Mouse (Mus musculus) midbrain, embryonic 16.5 days (tissue): Measurements from ENCODE around the gene Slc13a3. TPM values are rescaled to one million over a fixed set of nuclear protein-coding genes. Genes with fewer than 3 reads are reported as not detected.

ENCODE experiments used
- ATAC-seq: fragments of 200-750 bp; cut with Nextera tagmentation; 2 replicates; pipeline ENCODE4 v1.8.0; 2017; ENCODE audit warnings: moderate TSS enrichment
- H3K27ac ChIP-seq: fragments of 300-500 bp; sonication (generic); 2 replicates; pipeline ENCODE4 v1.5.1; 2014; ENCODE audit warnings: mild to moderate bottlenecking, low read length, mixed read lengths
- H3K27me3 ChIP-seq: fragments of 300-500 bp; sonication (generic); 2 replicates; pipeline ENCODE4 v1.6.1; 2014; ENCODE audit warnings: low read depth, low read length, mixed read lengths; ENCODE audit not compliant: control insufficient read depth, insufficient read depth
- H3K36me3 ChIP-seq: fragments of 300-500 bp; sonication (generic); 2 replicates; pipeline ENCODE4 v1.6.1; 2014; ENCODE audit warnings: mild to moderate bottlenecking, low read length, moderate library complexity, mixed read lengths; ENCODE audit not compliant: control insufficient read depth, insufficient read depth
- H3K4me1 ChIP-seq: fragments of 300-500 bp; sonication (generic); 2 replicates; pipeline ENCODE4 v1.6.1; 2014; ENCODE audit warnings: mild to moderate bottlenecking, low read length, mixed read lengths; ENCODE audit not compliant: control insufficient read depth, insufficient read depth
- H3K4me2 ChIP-seq: fragments of 300-500 bp; sonication (generic); 2 replicates; pipeline ENCODE4 v1.6.1; 2014; ENCODE audit warnings: mild to moderate bottlenecking, low read length, mixed read lengths
- H3K4me3 ChIP-seq: fragments of 300-500 bp; sonication (generic); 2 replicates; pipeline ENCODE4 v1.5.1; 2014; ENCODE audit warnings: low read depth, mild to moderate bottlenecking, low read length, moderate library complexity, mixed read lengths
- H3K9ac ChIP-seq: fragments of 300-500 bp; sonication (generic); 2 replicates; pipeline ENCODE4 v1.6.1; 2014; ENCODE audit warnings: low read depth, low read length, mixed read lengths
- H3K9me3 ChIP-seq: fragments of 300-500 bp; sonication (generic); replicated peaks from 2 replicates; pipeline ENCODE4 v1.6.1; 2014; ENCODE audit warnings: mild to moderate bottlenecking, low read length, mixed read lengths; ENCODE audit not compliant: control insufficient read depth, poor library complexity, severe bottlenecking
- WGBS: fragments of 180-500 bp; shearing (Covaris S2); extraction: QIAGEN DNeasy Blood & Tissue Kit; methylation state at CpG from one replicate; pipeline ENCODE4 v1.1.7; 2014; 5-methylcytosine and 5-hydroxymethylcytosine counted together
- polyA plus RNA-seq: library from polyadenylated mRNA; unstranded; fragments of >200 nt; fragmentation: Nextera tagmentation; extraction: Ambion mirVana; gene quantifications from 2 replicates; pipeline ENCODE4 v1.2.1, GENCODE M21; 2015

Gene Slc13a3
- polyA plus RNA-seq, 1 experiment from 2014 or later: 10.6 TPM

- Histone ChIP-seq H3K4me1 (no peaks in the 10 kb centered on the region), H3K9ac (no peak overlapping the region), H3K4me3 (no peak overlapping the region), H3K36me3 (no peaks in the 10 kb centered on the region), H3K27ac (no peak overlapping the region), H3K9me3 (no peaks in the 10 kb centered on the region), H3K4me2 (no peak overlapping the region), H3K27me3 (no peaks in the 10 kb centered on the region)
- ATAC-seq: no peak
- WGBS: 80% methylated on average over 7 of the region's 7 CpGs
Observed at GRCm38 (mm10) chr2:165438881-165439280, 34.1 kb downstream of the Slc13a3 start.

- H3K36me3 ChIP-seq: no peaks in the 10 kb centered on the region
- H3K4me2 ChIP-seq: no peak overlapping the region
- no peak overlapping the region for H3K4me3 ChIP-seq
- no peak overlapping the region for H3K27ac ChIP-seq
- no peaks in the 10 kb centered on the region for H3K27me3 ChIP-seq
- no peak overlapping the region for H3K9ac ChIP-seq
- H3K9me3 ChIP-seq: no peaks in the 10 kb centered on the region
- WGBS: 54% methylated on average over 7 of the region's 7 CpGs
- H3K4me1 ChIP-seq: no peaks in the 10 kb centered on the region
- no peak for ATAC-seq
Observed at GRCm38 (mm10) chr2:165428694-165429093, 44.3 kb downstream of the Slc13a3 start.

GRCm38 (mm10) chr2:165420195-165420594 lies 52.8 kb downstream of the Slc13a3 start:
- WGBS: 30% methylated on average over 2 of the region's 2 CpGs
- H3K4me2 ChIP-seq: no peak overlapping the region

GRCm38 (mm10) chr2:165419670-165420111 lies 53.3 kb downstream of the Slc13a3 start:
- H3K4me3 ChIP-seq: no peak overlapping the region
- H3K4me1 ChIP-seq: peaks cover 13% of the 10 kb centered on the region
- ATAC-seq: peak; percentile 70

More at GRCm38 (mm10) chr2:165420195-165420594, 52.8 kb downstream of the Slc13a3 start:
- H3K4me3 ChIP-seq: no peak overlapping the region
- H3K4me1 ChIP-seq: peaks cover 11% of the 10 kb centered on the region
- no peak for ATAC-seq
- H3K27ac ChIP-seq: peak overlapping the region; percentile 78
- H3K36me3 ChIP-seq: no peaks in the 10 kb centered on the region
- no peaks in the 10 kb centered on the region for H3K27me3 ChIP-seq
- H3K9ac ChIP-seq: no peak overlapping the region
- H3K9me3 ChIP-seq: no peaks in the 10 kb centered on the region

GRCm38 (mm10) chr2:165418577-165418976 lies 54.5 kb downstream of the Slc13a3 start:
- no peak for ATAC-seq
- 83% methylated on average over 2 of the region's 2 CpGs for WGBS
- no peak overlapping the region for H3K9ac ChIP-seq
- peaks cover 20% of the 10 kb centered on the region for H3K4me1 ChIP-seq
- H3K27ac ChIP-seq: no peak overlapping the region
- no peaks in the 10 kb centered on the region for H3K27me3 ChIP-seq
- no peak overlapping the region for H3K4me2 ChIP-seq
- H3K4me3 ChIP-seq: no peak overlapping the region
- no peaks in the 10 kb centered on the region for H3K9me3 ChIP-seq
- no peaks in the 10 kb centered on the region for H3K36me3 ChIP-seq

More at GRCm38 (mm10) chr2:165419670-165420111, 53.3 kb downstream of the Slc13a3 start:
- Histone ChIP-seq H3K36me3 (no peaks in the 10 kb centered on the region), H3K9ac (no peak overlapping the region), H3K27me3 (no peaks in the 10 kb centered on the region), H3K4me2 (no peak overlapping the region), H3K9me3 (no peaks in the 10 kb centered on the region), H3K27ac (peak overlapping the region; percentile 78)
- WGBS: 41% methylated on average over 4 of the region's 4 CpGs

- Histone ChIP-seq H3K4me1 (peaks cover 20% of the 10 kb centered on the region), H3K27me3 (no peaks in the 10 kb centered on the region), H3K4me3 (no peak overlapping the region), H3K36me3 (no peaks in the 10 kb centered on the region), H3K9me3 (no peaks in the 10 kb centered on the region), H3K4me2 (no peak overlapping the region), H3K9ac (no peak overlapping the region), H3K27ac (no peak overlapping the region; the same call in 1 of the 2 replicates)
- 32% methylated on average over 7 of the region's 7 CpGs for WGBS
- peak; percentile 62; the same call in 1 of the 2 replicates for ATAC-seq
Observed at GRCm38 (mm10) chr2:165417291-165417690, 55.7 kb downstream of the Slc13a3 start.

- 63% methylated on average over 6 of the region's 6 CpGs for WGBS
- Histone ChIP-seq H3K9ac (no peak overlapping the region), H3K36me3 (no peaks in the 10 kb centered on the region), H3K27ac (no peak overlapping the region), H3K27me3 (no peaks in the 10 kb centered on the region), H3K9me3 (no peaks in the 10 kb centered on the region), H3K4me2 (no peak overlapping the region), H3K4me1 (peaks cover 20% of the 10 kb centered on the region), H3K4me3 (no peak overlapping the region)
- ATAC-seq: no peak
Observed at GRCm38 (mm10) chr2:165415795-165416194, 57.2 kb downstream of the Slc13a3 start.

- Histone ChIP-seq H3K4me1 (peaks cover 17% of the 10 kb centered on the region), H3K9me3 (no peaks in the 10 kb centered on the region), H3K27me3 (no peaks in the 10 kb centered on the region), H3K9ac (no peak overlapping the region), H3K27ac (no peak overlapping the region; the same call in 1 of the 2 replicates), H3K4me3 (no peak overlapping the region), H3K36me3 (no peaks in the 10 kb centered on the region), H3K4me2 (no peak overlapping the region)
- no peak for ATAC-seq
- 24% methylated on average over 11 of the region's 11 CpGs for WGBS
Observed at GRCm38 (mm10) chr2:165415141-165415721, 57.8 kb downstream of the Slc13a3 start.

- Histone ChIP-seq H3K27ac (no peak overlapping the region), H3K27me3 (no peaks in the 10 kb centered on the region), H3K36me3 (no peaks in the 10 kb centered on the region), H3K9ac (no peak overlapping the region), H3K4me2 (no peak overlapping the region), H3K4me3 (no peak overlapping the region), H3K9me3 (no peaks in the 10 kb centered on the region), H3K4me1 (peaks cover 12% of the 10 kb centered on the region; the same call in 1 of the 2 replicates)
- 78% methylated on average over 5 of the region's 5 CpGs for WGBS
- no peak for ATAC-seq
Observed at GRCm38 (mm10) chr2:165414321-165414720, 58.7 kb downstream of the Slc13a3 start.
